ENCODE assay signal across 12 mouse cellular contexts in genomic region chr17:57047406-57047805, GRCm38 (mm10). TPM values are rescaled to one million over a fixed set of nuclear protein-coding genes. Genes with fewer than 3 reads are reported as not detected.
DNase-seq lines count a peak whose midpoint lies in the region; ATAC-seq and TF ChIP-seq lines count a peak whose summit lies in the region.
"Had no signal": no experiment of that assay in that cellular context is flagged by ENCODE, and none has a peak within 500 bp of the region (broad histone marks: within the 10 kb centered on the region; RNA-seq: fewer than 3 reads in every experiment).

No protein-coding gene starts in this region.

- peaks cover 6% of the 10 kb centered on the region; the same call in 1 of the 2 replicates for H3K36me3 ChIP-seq in kidney, embryonic 14.5 days (ENCODE audit: control insufficient read depth, insufficient read depth, low read length)
- H3K36me3 ChIP-seq in midbrain, postnatal 0 days (ENCODE audit: insufficient read depth, low read length) = peaks cover 32% of the 10 kb centered on the region
- peaks cover 14% of the 10 kb centered on the region for H3K36me3 ChIP-seq in midbrain, embryonic 16.5 days (ENCODE audit: control insufficient read depth, insufficient read depth, low read length)
- H3K36me3 ChIP-seq in liver, embryonic 15.5 days (replicated peaks) = peaks cover 9% of the 10 kb centered on the region; the same call in 1 of the 2 replicates

- no peaks in the 10 kb centered on the region for H3K9me3 ChIP-seq in kidney, embryonic 14.5 days (ENCODE audit: control insufficient read depth, low read length)
- no peaks in the 10 kb centered on the region for H3K9me3 ChIP-seq in midbrain, postnatal 0 days (ENCODE audit: low read length)
- H3K9me3 ChIP-seq in midbrain, embryonic 16.5 days (replicated peaks; ENCODE audit: control insufficient read depth, low read length, poor library complexity, severe bottlenecking) = no peaks in the 10 kb centered on the region
- H3K9me3 ChIP-seq in liver, embryonic 15.5 days (replicated peaks) = no peaks in the 10 kb centered on the region
- H3K9me3 ChIP-seq: embryonic facial prominence, embryonic 15.5 days had no signal

- H3K9ac ChIP-seq in kidney, embryonic 14.5 days (ENCODE audit: low read depth, low read length) = no peak overlapping the region
- H3K9ac ChIP-seq in midbrain, postnatal 0 days (replicated peaks; ENCODE audit: low read length, poor library complexity, severe bottlenecking) = no peak overlapping the region
- no peak overlapping the region for H3K9ac ChIP-seq in midbrain, embryonic 16.5 days (ENCODE audit: low read depth, low read length)
- H3K9ac ChIP-seq in liver, embryonic 15.5 days = no peak overlapping the region
- H3K9ac ChIP-seq: embryonic facial prominence, embryonic 15.5 days; hindbrain, embryonic 14.5 days had no signal

- peak; percentile 28 for ATAC-seq in kidney, embryonic 14.5 days (ENCODE audit: low FRiP score, low TSS enrichment)
- no peak for ATAC-seq in midbrain, postnatal 0 days (ENCODE audit: low FRiP score)
- no peak for ATAC-seq in midbrain, embryonic 16.5 days
- ATAC-seq in liver, embryonic 15.5 days (ENCODE audit: insufficient read depth) = 0 out of 2 replicates have a peak, but pooled peaks have one; percentile 22

- no peak overlapping the region for H3K27ac ChIP-seq in kidney, embryonic 14.5 days (ENCODE audit: low read depth, low read length)
- H3K27ac ChIP-seq in midbrain, postnatal 0 days (ENCODE audit: low read depth, low read length) = no peak overlapping the region
- no peak overlapping the region for H3K27ac ChIP-seq in midbrain, embryonic 16.5 days (ENCODE audit: low read length)
- H3K27ac ChIP-seq in liver, embryonic 15.5 days (replicated peaks) = no peak overlapping the region
- H3K27ac ChIP-seq: embryonic facial prominence, embryonic 15.5 days; hindbrain, embryonic 14.5 days had no signal

- TF ChIP-seq CTCF in midbrain, postnatal 0 days (IDR thresholded peaks at IDR 0.05) = no peak

- no peaks in the 10 kb centered on the region for H3K27me3 ChIP-seq in kidney, embryonic 14.5 days (ENCODE audit: control insufficient read depth, insufficient read depth, low read length)
- no peaks in the 10 kb centered on the region for H3K27me3 ChIP-seq in midbrain, postnatal 0 days (ENCODE audit: insufficient read depth, low read length)
- no peaks in the 10 kb centered on the region for H3K27me3 ChIP-seq in midbrain, embryonic 16.5 days (ENCODE audit: control insufficient read depth, insufficient read depth, low read depth, low read length)
- no peaks in the 10 kb centered on the region for H3K27me3 ChIP-seq in liver, embryonic 15.5 days
- H3K27me3 ChIP-seq: embryonic facial prominence, embryonic 15.5 days had no signal

- H3K4me3 ChIP-seq in kidney, embryonic 14.5 days (ENCODE audit: low read length) = no peak overlapping the region
- no peak overlapping the region for H3K4me3 ChIP-seq in midbrain, postnatal 0 days (ENCODE audit: low read depth, low read length)
- H3K4me3 ChIP-seq in midbrain, embryonic 16.5 days (ENCODE audit: low read depth, low read length) = no peak overlapping the region
- no peak overlapping the region for H3K4me3 ChIP-seq in liver, embryonic 15.5 days (replicated peaks)
- H3K4me3 ChIP-seq: embryonic facial prominence, embryonic 15.5 days had no signal

- no peak overlapping the region for H3K4me2 ChIP-seq in kidney, embryonic 14.5 days (replicated peaks; ENCODE audit: low read depth, low read length)
- H3K4me2 ChIP-seq in midbrain, postnatal 0 days (ENCODE audit: low read depth, low read length, poor library complexity, severe bottlenecking) = no peak overlapping the region
- no peak overlapping the region for H3K4me2 ChIP-seq in midbrain, embryonic 16.5 days (ENCODE audit: low read length)
- no peak overlapping the region for H3K4me2 ChIP-seq in liver, embryonic 15.5 days
- H3K4me2 ChIP-seq: embryonic facial prominence, embryonic 15.5 days; hindbrain, embryonic 14.5 days had no signal

- 38% methylated on average over 5 of the region's 5 CpGs for WGBS in kidney, embryonic 14.5 days
- 39% methylated on average over 5 of the region's 5 CpGs for WGBS in midbrain, postnatal 0 days
- 32% methylated on average over 5 of the region's 5 CpGs for WGBS in midbrain, embryonic 16.5 days
- 36% methylated on average over 5 of the region's 5 CpGs for WGBS in liver, embryonic 15.5 days (ENCODE audit: insufficient replicate concordance)

- no peak for DNase-seq in kidney, adult 9 months
- peak; percentile 23 for DNase-seq in midbrain, postnatal 0 days (ENCODE audit: low spot score)
- DNase-seq in WW6 (ENCODE audit: low read depth, low spot score) = peak; percentile 87
- no peak for DNase-seq in adrenal gland, adult 2 months
- no peak for DNase-seq in urinary bladder, postnatal 36 days (ENCODE audit: low spot score in 2 of 2)
- DNase-seq: cerebellum, adult 11 months; gastrocnemius, postnatal 14 days had no signal

- H3K4me1 ChIP-seq in kidney, embryonic 14.5 days (ENCODE audit: control insufficient read depth, insufficient read depth, low read length) = no peaks in the 10 kb centered on the region
- no peaks in the 10 kb centered on the region for H3K4me1 ChIP-seq in midbrain, postnatal 0 days (ENCODE audit: insufficient read depth, low read length)
- H3K4me1 ChIP-seq in midbrain, embryonic 16.5 days (ENCODE audit: control insufficient read depth, insufficient read depth, low read length) = no peaks in the 10 kb centered on the region
- no peaks in the 10 kb centered on the region for H3K4me1 ChIP-seq in liver, embryonic 15.5 days (replicated peaks)
- H3K4me1 ChIP-seq: embryonic facial prominence, embryonic 15.5 days had no signal

RNA-seq across cellular contexts. Expression of gene Slc25a41, which starts 6.0 kb away (rescaled TPM):
- 0.16 TPM in 1 of 2 replicates, not detected in the other for polyA plus RNA-seq in kidney, embryonic 14.5 days (2014; fragmentation: Nextera tagmentation; extraction: Ambion mirVana)
- 0.85 TPM in 1 of 2 replicates, not detected in the other for total RNA-seq in midbrain, postnatal 0 days (2014; rRNA removed)
- not detected in 2 replicates for polyA plus RNA-seq in midbrain, postnatal 0 days (2015; fragmentation: Nextera tagmentation; extraction: Ambion mirVana)
- not detected in 2 replicates for polyA plus RNA-seq in midbrain, embryonic 16.5 days (2015; fragmentation: Nextera tagmentation; extraction: Ambion mirVana)
- polyA plus RNA-seq in liver, embryonic 15.5 days (2015; fragmentation: Nextera tagmentation; extraction: Ambion mirVana) = not detected in 2 replicates
- total RNA-seq in adrenal gland, adult 2 months (2021) = not detected
- polyA plus RNA-seq in adrenal gland, adult 2 months (2012; rRNA removed) = 0.18 TPM in 1 of 2 replicates, not detected in the other
- total RNA-seq: gastrocnemius, postnatal 14 days had no signal
- polyA plus RNA-seq: embryonic facial prominence, embryonic 15.5 days; hindbrain, embryonic 14.5 days had no signal

RNA-seq across cellular contexts. Expression of gene Crb3, which starts 11.5 kb away (rescaled TPM):
- 46.4 and 48.7 TPM in 2 replicates for polyA plus RNA-seq in kidney, embryonic 14.5 days (2014; fragmentation: Nextera tagmentation; extraction: Ambion mirVana)
- total RNA-seq in midbrain, postnatal 0 days (2014; rRNA removed) = 6.2 and 8.5 TPM in 2 replicates
- polyA plus RNA-seq in midbrain, postnatal 0 days (2015; fragmentation: Nextera tagmentation; extraction: Ambion mirVana) = 3.5 and 5.1 TPM in 2 replicates
- 2.1 and 3.3 TPM in 2 replicates for polyA plus RNA-seq in midbrain, embryonic 16.5 days (2015; fragmentation: Nextera tagmentation; extraction: Ambion mirVana)
- 11.1 and 11.2 TPM in 2 replicates for polyA plus RNA-seq in liver, embryonic 15.5 days (2015; fragmentation: Nextera tagmentation; extraction: Ambion mirVana)
- total RNA-seq in adrenal gland, adult 2 months (2021) = 1 to 10 TPM in 1 of 2 experiments, under 1 TPM in 1; 0.63 to 1.8 TPM
- polyA plus RNA-seq in adrenal gland, adult 2 months (2012; rRNA removed) = 1.1 and 1.5 TPM in 2 replicates

RNA-seq across cellular contexts. Expression of gene Slc25a23, which starts 12.3 kb away (rescaled TPM):
- polyA plus RNA-seq in kidney, embryonic 14.5 days (2014; fragmentation: Nextera tagmentation; extraction: Ambion mirVana) = 12.9 and 13.2 TPM in 2 replicates
- total RNA-seq in midbrain, postnatal 0 days (2014; rRNA removed) = 109 and 146 TPM in 2 replicates
- polyA plus RNA-seq in midbrain, postnatal 0 days (2015; fragmentation: Nextera tagmentation; extraction: Ambion mirVana) = 42.9 and 44.5 TPM in 2 replicates
- 36.0 and 42.8 TPM in 2 replicates for polyA plus RNA-seq in midbrain, embryonic 16.5 days (2015; fragmentation: Nextera tagmentation; extraction: Ambion mirVana)
- polyA plus RNA-seq in liver, embryonic 15.5 days (2015; fragmentation: Nextera tagmentation; extraction: Ambion mirVana) = 4.9 and 7.0 TPM in 2 replicates
- total RNA-seq in adrenal gland, adult 2 months (2021) = 10 to 100 TPM; 75.8 to 87.5 TPM
- polyA plus RNA-seq in adrenal gland, adult 2 months (2012; rRNA removed) = 72.0 and 94.5 TPM in 2 replicates

RNA-seq across cellular contexts. Expression of gene Khsrp, which starts 16.1 kb away (rescaled TPM):
- polyA plus RNA-seq in kidney, embryonic 14.5 days (2014; fragmentation: Nextera tagmentation; extraction: Ambion mirVana) = 46.2 and 65.9 TPM in 2 replicates
- 73.6 and 76.9 TPM in 2 replicates for total RNA-seq in midbrain, postnatal 0 days (2014; rRNA removed)
- polyA plus RNA-seq in midbrain, postnatal 0 days (2015; fragmentation: Nextera tagmentation; extraction: Ambion mirVana) = 25.3 and 31.6 TPM in 2 replicates
- polyA plus RNA-seq in midbrain, embryonic 16.5 days (2015; fragmentation: Nextera tagmentation; extraction: Ambion mirVana) = 23.9 and 25.4 TPM in 2 replicates
- polyA plus RNA-seq in liver, embryonic 15.5 days (2015; fragmentation: Nextera tagmentation; extraction: Ambion mirVana) = 20.9 and 21.4 TPM in 2 replicates
- total RNA-seq in adrenal gland, adult 2 months (2021) = 10 to 100 TPM; 76.9 to 88.8 TPM
- polyA plus RNA-seq in adrenal gland, adult 2 months (2012; rRNA removed) = 145 and 160 TPM in 2 replicates

RNA-seq across cellular contexts. Expression of gene Dennd1c, which starts 30.9 kb away (rescaled TPM):
- polyA plus RNA-seq in kidney, embryonic 14.5 days (2014; fragmentation: Nextera tagmentation; extraction: Ambion mirVana) = 3.4 and 4.4 TPM in 2 replicates
- 0.27 and 1.0 TPM in 2 replicates for total RNA-seq in midbrain, postnatal 0 days (2014; rRNA removed)
- polyA plus RNA-seq in midbrain, postnatal 0 days (2015; fragmentation: Nextera tagmentation; extraction: Ambion mirVana) = 1.9 and 2.3 TPM in 2 replicates
- 4.2 and 5.0 TPM in 2 replicates for polyA plus RNA-seq in midbrain, embryonic 16.5 days (2015; fragmentation: Nextera tagmentation; extraction: Ambion mirVana)
- 2.6 and 4.2 TPM in 2 replicates for polyA plus RNA-seq in liver, embryonic 15.5 days (2015; fragmentation: Nextera tagmentation; extraction: Ambion mirVana)
- total RNA-seq in adrenal gland, adult 2 months (2021) = 1 to 10 TPM; 1.8 TPM
- polyA plus RNA-seq in adrenal gland, adult 2 months (2012; rRNA removed) = 2.8 and 3.3 TPM in 2 replicates

Comparison
In these comparisons a context has a peak if more than half of its experiments do, and no peak if none do; other contexts are left out.
1. ATAC-seq: peak in kidney, embryonic 14.5 days (single experiment) and liver, embryonic 15.5 days (single experiment); none in midbrain, postnatal 0 days (single experiment) and midbrain, embryonic 16.5 days (single experiment).
2. DNase-seq: peak in midbrain, postnatal 0 days (single experiment) and WW6 (single experiment); none in kidney, adult 9 months (single experiment), adrenal gland, adult 2 months (single experiment) and urinary bladder, postnatal 36 days (0 of 2).